Mouse (Mus musculus): Measurements from ENCODE around the gene S100a13. TPM values are rescaled to one million over a fixed set of nuclear protein-coding genes. Genes with fewer than 3 reads are reported as not detected.
A peak's percentile ranks its signal among the peaks of the same experiment; 100 is the strongest.

Gene S100a13
- total and polyA plus RNA-seq, 2 experiments from 2014 or later, result 86.2 to 146 TPM

DNA sequence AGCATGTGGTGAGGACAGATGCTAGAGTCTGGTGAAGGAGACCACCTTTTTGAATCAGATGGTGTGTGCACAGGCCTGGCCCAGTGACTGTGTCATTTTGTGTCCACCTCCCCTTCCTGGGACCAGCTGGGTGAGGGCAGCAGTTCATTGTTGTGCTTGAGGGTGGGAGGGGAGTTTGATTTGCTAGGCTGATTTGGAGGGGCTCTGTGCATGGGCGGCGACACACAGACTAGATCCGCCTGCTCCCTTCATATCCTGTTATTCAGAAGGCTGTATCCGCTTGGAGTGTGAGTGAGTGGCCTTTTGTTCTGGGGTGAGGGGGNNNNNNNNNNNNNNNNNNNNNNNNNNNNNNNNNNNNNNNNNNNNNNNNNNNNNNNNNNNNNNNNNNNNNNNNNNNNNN is 26.7 kb downstream of the S100a13 start:
- Histone ChIP-seq H3K9ac (replicated peaks; ENCODE audit: low read depth, low read length) (peak overlapping the region; percentile 51; the same call in 1 of the 2 replicates), H3K4me2 (ENCODE audit: low read depth, low read length) (peak overlapping the region; percentile 48), H3K27me3 (ENCODE audit: control insufficient read depth, insufficient read depth, low read length) (no peaks in the 10 kb centered on the region), H3K27ac (ENCODE audit: low read depth) (peak overlapping the region; percentile 73), H3K36me3 (replicated peaks; ENCODE audit: control insufficient read depth, insufficient read depth, low read length) (no peaks in the 10 kb centered on the region), H3K4me1 (ENCODE audit: control insufficient read depth, insufficient read depth) (0 out of 2 replicates have a peak, but pooled peaks cover 4% of the 10 kb centered on the region), H3K4me3 (ENCODE audit: low read depth, low read length) (peak overlapping the region; percentile 28), H3K9me3 (replicated peaks; ENCODE audit: control insufficient read depth, low read length) (no peaks in the 10 kb centered on the region)
- ATAC-seq (ENCODE audit: insufficient read depth, low read depth), result peak; percentile 74
- DNase-seq (ENCODE audit: low spot score), result peak; percentile 33
- TF ChIP-seq EP300 (IDR thresholded peaks at IDR 0.05; ENCODE audit: low read depth), result 0 out of 2 replicates have a peak, but pooled peaks have one; percentile 19
- TF ChIP-seq CTCF (IDR thresholded peaks at IDR 0.05; ENCODE audit: low read depth), result no peak
- 51% methylated on average over 4 of the region's 4 CpGs for whole genome bisulfite sequencing

DNA sequence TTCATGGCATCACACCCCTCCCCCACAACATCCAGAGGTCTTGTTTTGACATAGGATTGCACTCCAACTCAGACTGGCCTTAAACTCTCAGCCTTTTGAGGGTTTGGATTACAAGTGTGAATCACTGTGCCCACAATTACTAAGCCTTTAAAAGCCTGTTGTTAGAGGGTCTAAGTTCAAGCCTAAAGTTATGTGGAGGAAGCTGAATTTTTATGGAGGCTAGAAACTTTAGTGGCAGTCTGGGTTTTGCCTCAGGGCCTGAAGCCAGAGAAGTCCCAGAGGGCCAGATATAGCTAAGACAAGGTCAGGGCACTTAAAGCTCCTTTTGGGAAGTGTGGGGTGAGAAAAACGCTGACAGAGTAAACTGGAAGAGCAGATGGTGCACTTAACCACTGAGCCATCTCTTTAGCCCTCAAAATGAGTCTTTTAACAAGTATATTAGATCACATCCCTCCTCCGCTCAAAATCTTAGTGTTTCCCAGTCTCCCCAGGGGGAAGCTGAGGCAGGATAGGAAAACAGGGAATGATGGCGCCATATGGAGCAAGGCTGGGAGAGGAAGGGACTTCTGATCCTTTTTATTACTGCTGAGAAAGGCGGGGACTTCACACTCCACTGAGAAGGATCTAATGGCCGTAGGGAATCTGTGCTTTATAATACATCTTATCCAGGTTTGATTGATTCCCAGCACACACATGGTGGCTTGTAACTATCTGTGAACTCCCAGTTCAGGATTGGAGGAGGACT is 35.6 kb downstream of the S100a13 start:
- Histone ChIP-seq H3K4me2 (ENCODE audit: low read depth, low read length) (no peak overlapping the region), H3K27ac (ENCODE audit: low read depth) (no peak overlapping the region), H3K27me3 (ENCODE audit: control insufficient read depth, insufficient read depth, low read length) (no peaks in the 10 kb centered on the region), H3K9me3 (replicated peaks; ENCODE audit: control insufficient read depth, low read length) (no peaks in the 10 kb centered on the region), H3K4me3 (ENCODE audit: low read depth, low read length) (no peak overlapping the region), H3K9ac (replicated peaks; ENCODE audit: low read depth, low read length) (no peak overlapping the region), H3K4me1 (ENCODE audit: control insufficient read depth, insufficient read depth) (no peaks in the 10 kb centered on the region; the same call in 1 of the 2 replicates), H3K36me3 (replicated peaks; ENCODE audit: control insufficient read depth, insufficient read depth, low read length) (no peaks in the 10 kb centered on the region)
- ATAC-seq (ENCODE audit: insufficient read depth, low read depth), result no peak
- WGBS, result 63% methylated on average over 5 of the region's 5 CpGs
- no peak for DNase-seq (ENCODE audit: low spot score)
- TF ChIP-seq EP300 (IDR thresholded peaks at IDR 0.05; ENCODE audit: low read depth) (no peak), CTCF (IDR thresholded peaks at IDR 0.05; ENCODE audit: low read depth) (no peak)

DNA sequence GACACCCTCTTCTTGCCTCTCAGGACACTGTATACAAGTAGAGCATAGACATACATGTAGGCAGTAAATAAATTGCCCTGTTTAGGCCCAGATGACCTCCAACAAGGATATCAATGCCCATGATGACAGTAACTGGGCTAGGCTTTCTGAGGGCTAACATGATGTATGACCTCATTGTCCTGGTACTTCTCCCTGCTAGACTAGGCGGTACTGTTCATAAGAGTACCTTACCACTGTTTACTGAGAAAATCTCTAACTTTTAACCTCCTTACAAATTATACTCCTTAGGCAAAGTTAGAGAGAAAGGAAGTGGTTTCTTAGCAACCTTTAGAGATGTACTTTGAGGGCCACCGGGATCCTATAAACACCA is 36.2 kb downstream of the S100a13 start:
- H3K4me1 ChIP-seq (ENCODE audit: control insufficient read depth, insufficient read depth), result no peaks in the 10 kb centered on the region; the same call in 1 of the 2 replicates
- H3K4me2 ChIP-seq (ENCODE audit: low read depth, low read length), result no peak overlapping the region
- H3K9ac ChIP-seq (replicated peaks; ENCODE audit: low read depth, low read length), result no peak overlapping the region
- H3K27me3 ChIP-seq (ENCODE audit: control insufficient read depth, insufficient read depth, low read length), result no peaks in the 10 kb centered on the region
- no peaks in the 10 kb centered on the region for H3K36me3 ChIP-seq (replicated peaks; ENCODE audit: control insufficient read depth, insufficient read depth, low read length)
- WGBS, result 68% methylated on average over 2 of the region's 2 CpGs
- no peak for TF ChIP-seq EP300 (IDR thresholded peaks at IDR 0.05; ENCODE audit: low read depth)
- no peak for TF ChIP-seq CTCF (IDR thresholded peaks at IDR 0.05; ENCODE audit: low read depth)
- H3K9me3 ChIP-seq (replicated peaks; ENCODE audit: control insufficient read depth, low read length), result no peaks in the 10 kb centered on the region
- no peak for DNase-seq (ENCODE audit: low spot score)
- no peak for ATAC-seq (ENCODE audit: insufficient read depth, low read depth)
- no peak overlapping the region for H3K4me3 ChIP-seq (ENCODE audit: low read depth, low read length)
- no peak overlapping the region for H3K27ac ChIP-seq (ENCODE audit: low read depth)

DNA sequence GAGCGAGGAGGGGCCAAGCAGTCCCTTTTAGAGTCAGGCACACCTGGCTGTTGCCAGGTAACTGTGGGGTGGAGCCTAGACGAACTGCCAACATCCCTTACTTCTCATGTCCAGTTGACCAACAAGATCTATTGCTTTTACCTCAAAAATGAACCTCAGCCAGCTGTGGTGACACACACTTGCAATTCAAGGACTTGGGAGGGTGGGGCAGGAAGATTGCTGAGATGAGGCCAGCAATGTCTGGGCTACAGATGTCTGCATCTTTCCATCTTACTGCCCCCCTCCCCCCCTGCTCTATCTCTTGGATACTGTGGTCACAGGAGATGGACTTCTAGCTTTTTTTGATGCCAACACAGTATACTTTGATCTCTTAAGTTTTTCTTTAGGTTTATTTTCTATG is 38.0 kb downstream of the S100a13 start:
- TF ChIP-seq CTCF (IDR thresholded peaks at IDR 0.05; ENCODE audit: low read depth), result no peak
- TF ChIP-seq EP300 (IDR thresholded peaks at IDR 0.05; ENCODE audit: low read depth), result no peak
- Histone ChIP-seq H3K4me3 (ENCODE audit: low read depth, low read length) (no peak overlapping the region), H3K27ac (ENCODE audit: low read depth) (no peak overlapping the region), H3K27me3 (ENCODE audit: control insufficient read depth, insufficient read depth, low read length) (no peaks in the 10 kb centered on the region), H3K4me2 (ENCODE audit: low read depth, low read length) (no peak overlapping the region), H3K36me3 (replicated peaks; ENCODE audit: control insufficient read depth, insufficient read depth, low read length) (no peaks in the 10 kb centered on the region), H3K4me1 (ENCODE audit: control insufficient read depth, insufficient read depth) (no peaks in the 10 kb centered on the region; the same call in 1 of the 2 replicates), H3K9ac (replicated peaks; ENCODE audit: low read depth, low read length) (no peak overlapping the region), H3K9me3 (replicated peaks; ENCODE audit: control insufficient read depth, low read length) (no peaks in the 10 kb centered on the region)
- no peak for DNase-seq (ENCODE audit: low spot score)
- 77% methylated on average over 2 of the region's 2 CpGs for WGBS
- ATAC-seq (ENCODE audit: insufficient read depth, low read depth), result no peak

DNA sequence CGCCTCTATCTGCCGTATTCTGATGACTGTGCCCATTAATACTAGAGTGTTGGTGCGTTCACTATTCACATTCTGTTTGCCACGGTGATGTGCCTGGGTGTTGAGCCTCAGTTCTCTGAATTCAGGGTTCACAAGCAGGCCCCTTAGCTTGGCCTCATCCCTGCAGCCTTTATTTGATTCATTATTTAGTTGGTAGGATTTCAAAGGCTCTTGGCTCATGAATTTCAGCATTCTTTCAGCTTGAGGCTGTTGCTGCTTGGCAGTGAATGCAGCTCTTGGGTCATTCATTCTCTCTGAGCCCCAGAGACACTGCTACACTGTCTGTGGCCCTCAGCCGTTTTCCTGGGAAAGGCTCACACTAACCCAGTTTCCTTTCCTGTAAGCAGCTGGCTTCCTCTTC is 41.7 kb downstream of the S100a13 start:
- DNase-seq (ENCODE audit: low spot score), result no peak
- TF ChIP-seq EP300 (IDR thresholded peaks at IDR 0.05; ENCODE audit: low read depth) (no peak), CTCF (IDR thresholded peaks at IDR 0.05; ENCODE audit: low read depth) (no peak)
- Histone ChIP-seq H3K4me3 (ENCODE audit: low read depth, low read length) (no peak overlapping the region), H3K4me2 (ENCODE audit: low read depth, low read length) (no peak overlapping the region), H3K9ac (replicated peaks; ENCODE audit: low read depth, low read length) (no peak overlapping the region), H3K27me3 (ENCODE audit: control insufficient read depth, insufficient read depth, low read length) (no peaks in the 10 kb centered on the region), H3K9me3 (replicated peaks; ENCODE audit: control insufficient read depth, low read length) (no peaks in the 10 kb centered on the region), H3K36me3 (replicated peaks; ENCODE audit: control insufficient read depth, insufficient read depth, low read length) (no peaks in the 10 kb centered on the region), H3K4me1 (ENCODE audit: control insufficient read depth, insufficient read depth) (no peaks in the 10 kb centered on the region), H3K27ac (ENCODE audit: low read depth) (no peak overlapping the region)
- no peak for ATAC-seq (ENCODE audit: insufficient read depth, low read depth)
- WGBS, result 70% methylated on average over 5 of the region's 5 CpGs

Data from heart, postnatal 0 days (tissue).